Mouse (Mus musculus) 3T3-L1 (cell line): ENCODE results near the gene Cd300ld4.
"Not testable (repeated sequence)": the region's sequence is repeated elsewhere in the genome, so short reads cannot be mapped to it uniquely, and the experiment has no call there.

ENCODE experiments used
- DNase-seq: peaks from one replicate; pipeline ENCODE4 v3.0.0-alpha.2; 2015; ENCODE audit warnings: low read depth, low spot score

Cd300ld4 gene

DNA sequence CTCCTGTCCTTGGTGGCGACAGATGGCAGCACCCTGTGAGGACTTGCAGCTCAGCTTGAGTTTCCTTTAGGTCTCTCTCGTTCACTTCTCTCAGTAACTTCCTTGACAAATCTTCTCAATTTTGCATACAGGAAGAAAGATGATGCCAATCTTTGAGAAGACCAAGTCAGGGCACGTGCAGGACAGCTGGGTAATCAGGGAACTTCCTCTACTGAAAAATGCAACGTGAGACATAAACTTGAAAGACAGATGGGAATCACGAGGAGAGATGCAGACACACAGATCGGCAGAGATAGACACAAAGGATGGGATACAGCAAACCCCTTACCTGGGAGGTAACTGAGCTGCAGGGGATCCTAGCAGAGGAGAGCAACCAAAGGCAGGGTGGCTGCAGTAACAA is at the start of gene Cd300ld4:
Gene Cd300ld4, minus strand, starts transcription at position 101 of the 400 bp plus-strand sequence.
- not testable (repeated sequence) for DNase-seq

DNA sequence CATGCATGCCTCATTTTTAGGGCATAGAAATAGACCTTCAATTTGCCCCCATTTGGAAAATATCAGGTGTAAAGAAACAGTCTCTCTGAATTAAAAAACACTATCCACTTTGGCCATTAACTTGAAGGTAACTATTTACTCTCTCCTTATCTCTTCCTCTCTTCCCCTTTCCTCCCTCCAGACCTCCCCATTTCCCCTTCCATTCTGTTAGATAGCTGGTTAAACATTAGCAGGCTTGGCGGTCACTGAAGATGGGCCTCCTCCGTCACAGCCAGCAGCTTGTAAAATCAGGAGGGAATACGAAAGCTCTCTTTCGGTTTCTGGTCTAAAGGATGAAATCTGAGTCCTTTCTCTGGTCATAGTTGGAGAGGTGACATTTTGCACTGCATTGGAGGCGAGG is 49.0 kb upstream of the Cd300ld4 start:
- DNase-seq = no peak

DNA sequence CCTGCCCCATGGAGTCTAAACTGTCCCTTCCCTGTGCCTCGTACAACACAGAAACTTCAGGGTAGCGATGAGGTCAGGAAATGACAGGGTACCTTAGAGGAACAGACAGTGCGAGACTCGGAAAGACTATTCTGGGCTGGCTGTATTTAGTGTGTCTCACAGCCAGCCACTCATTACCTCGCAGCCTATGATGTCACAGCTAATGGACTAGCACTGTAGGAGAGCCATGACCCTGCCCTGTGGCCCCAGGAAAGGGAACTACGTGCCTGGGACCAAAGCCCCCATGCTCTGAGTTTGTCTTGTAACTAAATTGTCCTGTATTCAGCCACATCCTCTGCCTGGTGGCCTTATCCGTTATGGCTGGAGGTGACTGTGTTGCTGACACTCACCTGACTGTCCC is 48.6 kb upstream of the Cd300ld4 start:
- no peak for DNase-seq

DNA sequence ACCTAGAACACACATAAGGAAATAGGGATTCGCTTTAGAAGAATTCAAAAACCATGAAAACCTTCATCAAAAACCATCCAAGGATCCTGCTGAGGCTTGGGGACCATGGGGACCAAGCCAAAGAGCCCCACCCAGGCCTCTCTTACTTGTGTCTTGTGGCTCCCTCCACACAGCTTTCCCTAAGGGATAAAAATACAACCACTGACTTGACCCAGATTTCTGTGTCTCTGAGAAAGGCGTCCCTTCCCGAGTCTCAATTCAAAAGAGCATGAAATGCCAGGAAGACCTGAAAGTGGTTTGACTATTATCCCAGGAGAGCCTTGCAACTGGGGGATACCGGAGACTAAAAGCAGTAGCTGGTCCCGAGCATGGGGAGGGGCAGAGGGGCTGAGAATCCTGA is 46.2 kb upstream of the Cd300ld4 start:
- DNase-seq = no peak

DNA sequence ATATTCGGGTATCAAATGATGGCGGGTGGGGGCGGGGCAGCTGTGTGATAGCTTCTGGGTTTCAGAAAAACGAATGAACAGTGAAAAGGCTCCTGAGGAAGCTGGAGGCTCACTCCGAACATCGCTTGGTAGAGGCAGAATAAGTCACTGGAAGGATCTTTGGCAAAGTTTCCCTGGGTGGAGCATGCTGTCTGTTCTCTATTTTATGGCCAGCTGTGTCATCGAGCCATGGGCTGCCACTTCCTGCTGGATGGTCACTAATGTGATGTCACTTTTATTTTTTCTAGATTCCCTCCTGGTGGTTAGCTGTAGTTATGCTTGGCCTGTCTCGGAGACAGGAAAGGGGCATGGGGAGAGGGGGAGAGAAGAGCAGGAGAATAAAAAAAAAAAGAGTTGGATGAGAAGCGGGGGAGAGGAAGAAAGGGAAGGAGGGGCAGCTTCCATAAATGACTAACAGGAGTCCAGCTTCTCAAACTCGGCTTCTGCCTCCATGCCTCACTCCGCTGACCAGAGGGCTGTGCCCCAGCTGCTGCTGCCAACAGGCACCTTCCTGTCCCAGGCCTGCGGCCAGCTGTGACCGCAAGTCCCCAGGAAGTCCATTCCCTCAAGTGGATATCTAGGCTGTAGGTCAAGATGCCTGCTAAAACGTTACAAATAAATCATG is 45.0 kb upstream of the Cd300ld4 start:
- peak; percentile 99 for DNase-seq

DNA sequence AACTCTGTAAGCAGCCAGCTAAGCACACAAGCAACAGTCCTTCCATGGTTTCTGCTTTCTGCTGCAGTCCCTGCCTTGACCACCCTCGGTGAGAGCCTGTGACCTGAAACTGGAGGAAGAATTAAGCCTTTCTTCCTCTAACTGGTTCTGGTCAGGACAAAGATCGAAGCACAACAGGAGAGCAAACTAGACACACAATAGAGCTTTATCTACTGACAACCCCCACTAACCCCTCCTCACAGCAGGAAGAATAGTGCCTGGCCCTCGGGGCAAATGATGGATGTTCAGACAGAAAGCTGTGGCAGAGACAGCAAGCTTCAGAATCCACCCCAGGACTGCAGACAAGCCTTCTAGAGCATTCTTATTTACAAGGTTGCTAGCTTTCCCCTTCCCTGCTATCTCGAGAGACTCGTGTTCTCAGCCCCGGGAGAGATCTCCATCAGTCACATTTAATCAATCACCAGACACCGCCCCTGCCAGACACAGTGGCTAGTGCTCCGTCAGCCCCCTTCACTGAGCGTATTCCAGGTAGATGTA is 44.3 kb upstream of the Cd300ld4 start:
- DNase-seq = no peak

DNA sequence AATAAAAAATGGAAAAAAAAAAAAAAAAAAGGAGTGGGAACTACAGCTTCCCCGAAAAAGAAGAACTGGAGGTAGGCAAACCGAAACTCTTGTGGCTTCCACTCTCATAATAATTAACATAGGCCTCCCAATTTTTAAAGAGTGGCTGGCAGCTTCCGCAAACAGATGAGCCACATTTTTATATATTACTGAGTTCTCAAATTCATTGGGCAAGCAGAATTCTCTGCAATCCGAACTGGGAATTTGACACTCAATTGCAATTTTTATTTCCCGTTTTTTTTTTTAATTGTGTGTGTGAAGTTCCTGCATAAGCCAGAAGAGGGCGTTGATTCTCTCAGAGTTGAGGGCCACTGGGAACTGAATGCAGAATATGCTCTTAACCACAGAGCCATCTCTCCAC is 40.0 kb upstream of the Cd300ld4 start:
- no peak for DNase-seq

DNA sequence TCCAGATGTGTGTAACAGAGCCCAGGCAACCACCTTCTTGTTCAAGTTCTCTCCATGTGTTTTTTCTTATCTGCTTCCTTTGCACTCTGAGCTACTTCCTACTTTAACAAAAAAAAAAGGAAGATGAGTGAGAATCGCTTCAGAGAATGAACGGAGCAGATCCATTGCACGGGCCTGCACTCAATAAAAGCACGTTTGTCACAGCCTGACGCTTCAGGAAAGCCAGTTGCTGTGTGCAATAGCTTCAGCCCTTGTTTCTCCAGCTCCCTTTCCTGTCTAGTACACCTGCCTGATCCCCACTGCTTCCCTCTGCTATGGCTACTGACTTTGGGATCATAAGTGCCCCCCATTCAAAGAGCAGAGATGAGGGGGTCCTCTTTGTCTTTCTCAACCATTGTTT is 35.3 kb upstream of the Cd300ld4 start, which contains the start of gene Cd300e:
Gene Cd300e, minus strand, starts transcription at position 101 of the 400 bp plus-strand sequence.
- DNase-seq = no peak

DNA sequence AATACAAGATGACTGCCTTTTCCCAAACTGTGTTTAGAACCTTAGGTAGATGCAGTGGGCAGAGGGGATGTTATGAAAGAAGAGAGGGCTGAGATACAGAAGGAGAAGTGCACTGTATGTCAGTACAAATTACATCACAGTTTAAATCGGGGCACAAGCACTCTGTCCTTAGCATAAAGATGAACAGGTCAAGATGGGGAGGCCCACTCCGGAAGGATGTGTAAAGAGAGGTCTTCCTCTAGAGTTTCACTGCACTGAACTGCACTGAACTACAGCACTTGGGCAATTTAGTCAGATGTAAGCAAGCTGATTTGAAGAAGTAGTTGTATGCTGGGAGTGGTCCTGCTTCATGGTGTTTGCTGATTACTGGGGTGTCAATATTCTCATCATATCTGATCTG is 33.0 kb upstream of the Cd300ld4 start:
- DNase-seq = no peak

DNA sequence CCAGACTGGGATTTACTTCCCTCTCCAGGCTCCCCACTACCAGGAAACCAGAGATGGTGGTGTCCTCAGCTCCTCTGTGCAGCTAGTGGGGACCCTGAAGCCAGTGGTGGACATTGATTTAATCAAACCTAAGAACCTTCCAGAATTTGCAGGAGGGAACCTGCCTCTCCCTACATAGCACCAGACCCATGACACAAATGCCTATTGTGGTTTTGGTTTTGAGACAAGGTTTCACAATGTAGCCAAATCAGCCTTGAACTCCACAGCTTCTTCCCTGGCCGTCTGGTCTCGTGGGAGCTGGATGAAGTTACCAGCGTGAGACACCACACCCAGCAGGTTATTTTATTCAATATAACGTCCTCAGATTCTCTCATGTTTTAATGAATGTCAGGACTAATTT is 31.9 kb upstream of the Cd300ld4 start:
- DNase-seq = no peak

DNA sequence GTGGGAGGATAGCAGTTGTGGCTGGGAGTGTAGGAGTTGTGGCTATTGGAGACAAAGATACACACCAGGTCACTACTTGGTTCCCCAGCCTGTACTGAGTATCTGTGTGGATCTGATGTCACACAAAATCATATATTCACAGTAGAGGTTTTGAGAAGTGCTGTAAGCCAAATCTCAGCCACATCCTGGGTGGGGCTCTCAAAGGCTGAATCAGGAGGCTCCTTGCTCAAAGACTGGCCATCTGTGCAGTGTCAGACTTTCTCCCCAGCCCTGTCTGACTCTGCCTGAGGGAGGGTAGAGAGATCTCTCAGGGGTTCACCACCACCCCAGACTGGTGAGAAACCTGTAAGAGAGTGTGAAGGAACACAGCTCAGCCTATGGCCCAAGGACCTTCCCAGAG is 27.7 kb upstream of the Cd300ld4 start:
- no peak for DNase-seq

DNA sequence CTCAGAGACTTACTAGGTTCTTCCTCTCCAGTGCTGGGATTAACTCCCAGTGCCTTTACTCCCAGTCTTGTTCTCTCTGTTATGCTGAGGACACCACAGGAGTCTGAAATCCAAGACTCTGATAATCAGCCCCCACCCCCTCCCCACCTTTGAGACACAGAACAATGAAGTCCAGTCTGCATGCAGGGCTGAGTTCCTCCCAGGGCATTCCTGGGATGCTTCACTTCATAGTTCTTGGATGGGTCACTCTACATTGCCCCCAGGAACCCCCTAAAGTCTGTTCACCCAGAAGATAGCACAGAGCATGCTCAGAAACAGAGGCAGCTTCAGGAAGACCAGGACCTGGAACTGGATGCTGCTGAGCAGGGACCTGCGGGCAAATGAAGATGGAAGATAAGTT is 26.2 kb upstream of the Cd300ld4 start:
- DNase-seq = no peak

DNA sequence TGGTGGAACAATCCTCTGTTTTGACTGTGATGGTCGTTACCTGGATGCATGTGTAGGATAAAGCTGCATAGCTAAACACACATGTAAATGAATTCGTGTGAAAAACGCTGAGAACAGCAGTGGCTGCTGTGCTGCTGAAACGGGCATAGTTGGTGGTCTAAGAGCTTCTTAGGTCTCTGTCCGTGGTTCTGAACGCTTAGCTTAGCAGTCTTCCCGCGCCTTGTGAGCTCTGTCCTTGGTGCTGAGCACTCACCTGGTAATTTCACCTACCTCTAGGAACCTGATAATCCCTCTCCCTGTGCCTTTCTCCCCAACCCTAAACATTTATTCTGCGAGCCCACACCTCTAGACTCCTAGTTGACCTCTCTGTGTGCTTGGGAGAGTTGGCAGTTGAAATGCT is 25.4 kb upstream of the Cd300ld4 start:
- DNase-seq = peak; percentile 64

DNA sequence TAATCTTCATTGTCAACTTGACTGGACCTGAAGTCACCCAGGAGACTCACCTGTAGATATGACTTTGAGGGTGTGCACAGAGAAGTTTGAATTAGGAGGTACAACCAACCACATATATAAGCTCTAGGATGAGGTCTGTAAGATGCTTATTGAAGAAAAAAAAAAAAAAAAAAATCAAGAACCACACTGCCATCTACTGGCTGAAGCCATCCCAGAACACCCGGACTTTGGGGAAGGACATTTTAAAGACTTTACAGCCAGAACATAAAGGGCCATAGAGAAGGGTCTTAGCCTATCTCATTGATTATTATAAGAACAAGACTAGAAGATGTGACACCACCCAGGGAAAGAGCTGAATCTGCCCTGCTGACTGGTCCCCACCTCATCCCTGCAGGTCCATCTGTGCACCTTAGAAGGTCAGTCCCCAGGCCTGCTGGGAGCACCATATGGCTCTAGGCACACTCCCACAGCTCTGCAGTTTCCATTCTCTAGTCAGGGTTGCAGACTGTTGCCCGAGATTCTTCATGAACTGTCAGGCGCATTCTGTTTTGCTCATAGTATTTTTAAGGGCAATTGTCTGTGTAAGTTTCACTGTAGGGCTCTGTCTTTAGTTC is 22.6 kb upstream of the Cd300ld4 start:
- DNase-seq = peak; percentile 66

DNA sequence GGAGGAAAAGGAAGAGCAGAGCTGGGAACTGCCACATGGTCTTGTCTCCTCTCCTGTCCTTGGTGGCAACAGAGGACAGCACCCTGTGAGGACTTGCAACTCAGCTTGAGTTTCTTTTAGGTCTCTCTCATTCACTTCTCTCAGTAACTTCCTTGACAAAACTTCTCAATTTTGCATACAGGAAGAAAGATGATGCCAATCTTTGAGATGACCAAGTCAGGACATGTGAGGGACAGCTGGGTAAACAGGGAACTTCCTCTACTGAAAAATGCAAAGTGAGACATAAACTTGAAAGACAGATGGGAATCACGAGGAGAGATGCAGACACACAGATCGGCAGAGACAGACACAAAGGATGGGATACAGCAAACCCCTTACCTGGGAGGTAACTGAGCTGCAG is 21.4 kb upstream of the Cd300ld4 start, which contains the start of gene Cd300ld3:
Gene Cd300ld3, minus strand, starts transcription at position 151 of the 400 bp plus-strand sequence.
- DNase-seq = no peak

DNA sequence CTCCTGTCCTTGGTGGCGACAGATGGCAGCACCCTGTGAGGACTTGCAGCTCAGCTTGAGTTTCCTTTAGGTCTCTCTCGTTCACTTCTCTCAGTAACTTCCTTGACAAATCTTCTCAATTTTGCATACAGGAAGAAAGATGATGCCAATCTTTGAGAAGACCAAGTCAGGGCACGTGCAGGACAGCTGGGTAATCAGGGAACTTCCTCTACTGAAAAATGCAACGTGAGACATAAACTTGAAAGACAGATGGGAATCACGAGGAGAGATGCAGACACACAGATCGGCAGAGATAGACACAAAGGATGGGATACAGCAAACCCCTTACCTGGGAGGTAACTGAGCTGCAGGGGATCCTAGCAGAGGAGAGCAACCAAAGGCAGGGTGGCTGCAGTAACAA is 10.9 kb upstream of the Cd300ld4 start, which contains the start of gene Cd300ld5:
Gene Cd300ld5, minus strand, starts transcription at position 101 of the 400 bp plus-strand sequence.
- not testable (repeated sequence) for DNase-seq

DNA sequence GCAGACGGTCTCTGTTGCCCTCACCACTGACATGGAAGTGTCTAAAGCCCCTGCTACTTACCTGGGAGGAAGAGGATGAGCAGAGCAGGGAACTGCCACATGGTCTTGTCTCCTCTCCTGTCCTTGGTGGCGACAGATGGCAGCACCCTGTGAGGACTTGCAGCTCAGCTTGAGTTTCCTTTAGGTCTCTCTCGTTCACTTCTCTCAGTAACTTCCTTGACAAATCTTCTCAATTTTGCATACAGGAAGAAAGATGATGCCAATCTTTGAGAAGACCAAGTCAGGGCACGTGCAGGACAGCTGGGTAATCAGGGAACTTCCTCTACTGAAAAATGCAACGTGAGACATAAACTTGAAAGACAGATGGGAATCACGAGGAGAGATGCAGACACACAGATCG is 10.7 kb downstream of the Cd300ld4 start, which contains the start of gene Cd300ld2:
Gene Cd300ld2, minus strand, starts transcription at position 101 of the 400 bp plus-strand sequence.
- DNase-seq = not testable (repeated sequence)

DNA sequence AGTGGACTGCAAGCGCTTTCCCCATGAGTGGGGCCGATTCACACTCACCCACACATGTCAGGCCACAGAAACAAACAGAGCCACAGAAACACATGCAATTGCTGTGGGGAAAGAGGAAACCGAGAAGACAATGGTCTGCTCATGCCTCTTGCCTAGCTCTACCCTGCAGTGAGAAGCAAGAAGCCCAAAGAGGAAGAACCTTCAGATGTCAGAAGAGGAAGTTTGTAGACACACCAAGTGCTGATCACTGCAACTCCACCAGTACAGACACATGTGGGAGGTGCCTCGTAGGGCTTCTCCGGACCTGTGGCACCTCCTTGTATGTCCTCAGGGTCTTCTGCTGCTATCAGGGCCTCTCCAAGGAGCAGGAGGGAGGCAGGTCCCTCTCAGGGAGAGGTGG is 22.7 kb downstream of the Cd300ld4 start:
- no peak for DNase-seq

DNA sequence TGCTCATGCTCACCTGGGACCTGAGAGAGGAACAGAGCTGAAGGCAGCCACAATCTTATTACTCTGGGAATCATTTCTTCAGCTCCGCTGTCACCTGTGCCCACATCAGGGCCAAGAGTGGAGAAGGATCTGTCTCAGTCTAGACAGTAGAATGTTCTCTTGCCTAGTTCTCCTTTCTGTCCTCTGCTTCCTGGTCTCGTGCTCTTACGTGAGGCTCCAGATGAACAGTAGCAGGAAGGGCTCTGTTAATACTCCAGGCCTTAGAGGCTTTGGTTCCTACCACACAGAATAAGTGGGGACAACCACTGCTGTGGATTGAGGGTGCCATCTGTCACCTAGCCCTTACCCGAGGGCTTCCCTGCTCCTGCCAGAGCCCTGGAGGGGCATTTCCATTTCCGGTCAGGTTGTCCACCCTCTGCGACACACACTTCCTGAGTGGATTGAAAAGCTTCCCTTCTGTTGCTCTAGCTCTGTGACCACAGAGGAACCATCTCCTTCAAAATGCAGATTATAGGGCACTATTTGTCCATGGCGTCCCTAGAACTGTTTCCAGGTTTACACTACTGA is 25.3 kb downstream of the Cd300ld4 start, which contains the start of gene Cd300c2:
Gene Cd300c2, minus strand, starts transcription at position 407 of the 567 bp plus-strand sequence.
- no peak for DNase-seq

DNA sequence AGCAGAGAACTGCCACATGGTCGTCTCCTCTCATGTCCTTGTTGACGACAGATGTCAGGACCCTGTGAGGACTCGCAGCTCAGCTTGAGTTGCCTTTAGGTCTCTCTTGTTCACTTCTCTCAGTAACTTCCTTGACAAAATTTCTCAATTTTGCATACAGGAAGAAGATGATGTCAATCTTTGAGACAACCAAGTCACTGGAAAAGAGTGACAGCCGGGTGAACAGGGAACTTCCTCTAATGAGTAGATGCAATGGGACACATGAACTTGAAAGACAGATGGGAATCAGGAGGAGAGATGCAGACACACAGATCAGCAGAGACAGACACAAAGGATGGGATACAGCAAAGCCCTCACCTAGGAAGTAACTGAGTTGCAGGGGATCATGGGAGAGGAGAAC is 37.0 kb downstream of the Cd300ld4 start, which contains the start of gene Cd300ld:
Gene Cd300ld, minus strand, starts transcription at position 130 of the 400 bp plus-strand sequence.
- DNase-seq = no peak

DNA sequence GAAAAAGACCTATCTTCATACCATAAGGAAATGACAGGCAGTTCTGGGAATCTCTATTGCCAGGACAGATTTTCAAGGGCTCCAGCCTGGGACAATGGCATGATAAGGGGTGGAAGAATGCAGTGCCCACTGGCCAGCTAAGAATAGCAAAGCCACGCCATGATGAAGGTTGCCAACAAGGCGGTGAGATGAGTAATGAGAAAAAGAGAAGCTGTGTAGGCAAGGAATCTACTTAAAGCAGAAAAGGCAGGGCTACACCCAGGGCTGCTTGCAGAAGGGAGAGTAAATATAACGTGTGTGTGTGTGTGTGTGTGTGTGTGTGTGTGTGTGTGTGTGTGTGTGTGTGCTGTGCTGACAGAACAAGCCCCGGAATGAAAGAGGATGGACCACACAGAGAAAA is 44.9 kb downstream of the Cd300ld4 start:
- DNase-seq = peak; percentile 99

DNA sequence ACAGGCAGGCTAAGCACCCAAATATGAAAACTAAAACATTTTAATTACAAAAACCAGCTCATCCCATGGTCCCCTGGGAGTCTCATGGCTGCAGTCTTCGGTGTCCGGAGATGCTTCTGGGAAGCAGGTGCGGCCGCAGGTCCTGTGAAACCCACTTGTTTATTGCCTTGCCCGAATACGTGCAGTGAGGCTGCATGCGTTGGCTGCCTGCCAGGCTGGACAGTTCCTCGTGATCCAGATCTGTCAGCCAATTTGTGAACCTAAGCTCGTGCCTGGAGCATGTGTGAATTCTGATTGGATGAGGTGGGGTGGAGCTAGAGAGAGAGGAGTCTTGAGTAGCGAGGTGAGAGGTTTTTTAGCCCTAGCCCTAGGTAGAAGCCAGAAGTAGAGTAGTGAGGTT is 54.1 kb downstream of the Cd300ld4 start:
- no peak for DNase-seq
